Mouse (Mus musculus): ENCODE measurements at regions not wholly inside any gene's neighbourhood (a gene's known extent, or its start where the extent isn't known, plus 50 kb on each side); places are given as distances from the start of the nearest gene placed in this dataset.

DNA sequence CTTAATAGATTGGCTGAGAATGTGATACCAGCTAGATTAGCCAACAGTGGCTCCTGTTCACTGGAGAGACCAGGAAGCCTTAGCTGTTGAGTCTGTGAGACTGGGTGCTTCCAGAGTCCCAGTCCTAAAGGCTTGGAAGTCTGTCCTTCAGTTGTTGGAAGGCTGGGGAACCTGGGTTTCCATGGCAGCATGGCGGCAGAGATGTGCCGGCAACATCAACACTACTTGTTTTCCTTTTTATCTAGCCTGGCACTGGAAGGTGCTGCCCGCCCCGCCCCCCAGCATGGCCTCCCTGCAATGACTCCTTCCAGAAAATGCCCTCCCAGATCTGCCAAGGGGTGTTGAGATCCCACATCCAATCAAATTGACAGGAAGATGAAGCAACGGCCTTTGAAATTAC lies 104.8 kb upstream of the Ubr2 start:
- DNase-seq, result no peak
- ATAC-seq (ENCODE audit: insufficient read depth), result no peak
- Histone ChIP-seq H3K4me2 (no peak overlapping the region), H3K9ac (no peak overlapping the region), H3K36me3 (ENCODE audit: insufficient read depth) (no peaks in the 10 kb centered on the region), H3K9me3 (ENCODE audit: low read depth, low read length) (no peaks in the 10 kb centered on the region), H3K4me3 (ENCODE audit: low read depth, low read length) (no peak overlapping the region), H3K27me3 (ENCODE audit: insufficient read depth, low read length) (no peaks in the 10 kb centered on the region), H3K4me1 (ENCODE audit: insufficient read depth) (no peaks in the 10 kb centered on the region), H3K27ac (ENCODE audit: low read depth) (no peak overlapping the region)
- WGBS, result 77% methylated on average over 5 of the region's 5 CpGs
- TF ChIP-seq CTCF (IDR thresholded peaks at IDR 0.05; ENCODE audit: low read depth), result no peak

- H3K27ac ChIP-seq (ENCODE audit: low read depth), result no peak overlapping the region
- DNase-seq (no peak), ATAC-seq (ENCODE audit: insufficient read depth) (no peak)
- TF ChIP-seq CTCF (IDR thresholded peaks at IDR 0.05; ENCODE audit: low read depth), result no peak
- H3K9me3 ChIP-seq (ENCODE audit: low read depth, low read length), result no peaks in the 10 kb centered on the region
- no peak overlapping the region for H3K4me2 ChIP-seq
- 75% methylated on average over 7 of the region's 7 CpGs for WGBS
- no peaks in the 10 kb centered on the region for H3K4me1 ChIP-seq (ENCODE audit: insufficient read depth)
- no peaks in the 10 kb centered on the region for H3K36me3 ChIP-seq (ENCODE audit: insufficient read depth)
- H3K27me3 ChIP-seq (ENCODE audit: insufficient read depth, low read length), result no peaks in the 10 kb centered on the region
- H3K4me3 ChIP-seq (ENCODE audit: low read depth, low read length), result no peak overlapping the region
- no peak overlapping the region for H3K9ac ChIP-seq
Observed at GRCm38 (mm10) chr17:47114736-47115135, 104.4 kb upstream of the Ubr2 start.

GRCm38 (mm10) chr17:47112556-47113225 lies 102.3 kb upstream of the Ubr2 start:
- Histone ChIP-seq H3K9me3 (ENCODE audit: low read depth, low read length) (no peaks in the 10 kb centered on the region), H3K27me3 (ENCODE audit: insufficient read depth, low read length) (no peaks in the 10 kb centered on the region), H3K36me3 (ENCODE audit: insufficient read depth) (no peaks in the 10 kb centered on the region), H3K27ac (ENCODE audit: low read depth) (no peak overlapping the region), H3K4me3 (ENCODE audit: low read depth, low read length) (no peak overlapping the region), H3K4me1 (ENCODE audit: insufficient read depth) (no peaks in the 10 kb centered on the region), H3K9ac (no peak overlapping the region), H3K4me2 (no peak overlapping the region)
- 85% methylated on average over 16 of the region's 16 CpGs for WGBS
- ATAC-seq (ENCODE audit: insufficient read depth) (no peak), DNase-seq (peak; percentile 14)
- TF ChIP-seq CTCF (IDR thresholded peaks at IDR 0.05; ENCODE audit: low read depth), result peak; percentile 48

DNA sequence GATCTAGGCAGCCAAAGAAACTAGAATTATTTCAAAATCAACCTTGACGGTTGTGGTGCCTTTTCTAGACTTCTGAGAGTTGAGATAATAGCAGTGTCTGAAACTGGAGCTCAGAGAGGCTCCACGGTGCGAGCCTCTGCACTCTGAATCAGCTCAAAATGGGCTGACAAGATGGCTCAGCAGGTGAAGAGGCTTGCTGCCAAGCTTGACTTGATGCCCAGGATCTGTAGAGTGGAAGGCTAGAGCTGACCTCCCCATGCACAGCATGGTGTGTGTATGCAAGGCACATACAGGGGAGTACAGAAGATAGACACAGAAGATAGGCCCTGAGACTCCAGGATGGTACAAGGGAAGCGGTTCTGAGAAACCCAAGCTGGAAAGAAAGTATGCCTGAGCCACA lies 100.5 kb upstream of the Ubr2 start:
- no peaks in the 10 kb centered on the region for H3K4me1 ChIP-seq (ENCODE audit: insufficient read depth)
- H3K9me3 ChIP-seq (ENCODE audit: low read depth, low read length), result no peaks in the 10 kb centered on the region
- no peak overlapping the region for H3K9ac ChIP-seq
- DNase-seq (no peak), ATAC-seq (ENCODE audit: insufficient read depth) (no peak)
- 87% methylated on average over 4 of the region's 4 CpGs for WGBS
- no peak for TF ChIP-seq CTCF (IDR thresholded peaks at IDR 0.05; ENCODE audit: low read depth)
- H3K36me3 ChIP-seq (ENCODE audit: insufficient read depth), result no peaks in the 10 kb centered on the region
- H3K27ac ChIP-seq (ENCODE audit: low read depth), result no peak overlapping the region
- no peaks in the 10 kb centered on the region for H3K27me3 ChIP-seq (ENCODE audit: insufficient read depth, low read length)
- no peak overlapping the region for H3K4me2 ChIP-seq
- H3K4me3 ChIP-seq (ENCODE audit: low read depth, low read length), result no peak overlapping the region

DNA sequence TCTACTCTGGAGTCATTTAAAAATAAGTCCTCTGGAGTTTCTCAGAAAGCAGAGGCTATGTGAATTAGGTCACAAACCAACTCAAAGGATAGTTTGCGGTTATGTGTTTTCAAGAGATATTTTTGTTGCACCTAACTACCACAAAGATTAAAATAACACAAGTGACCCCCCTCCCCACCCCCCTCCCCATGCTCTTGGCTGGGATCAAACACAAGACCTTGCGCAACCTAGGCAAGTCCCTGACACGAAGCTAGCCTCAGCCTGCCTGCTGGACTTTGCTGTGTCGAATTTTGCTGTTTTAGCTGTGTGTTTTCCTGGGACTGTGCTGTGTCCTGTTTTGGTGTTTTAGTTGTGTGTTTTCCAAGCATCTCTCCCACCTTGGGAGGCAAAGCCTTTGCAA lies 94.0 kb upstream of the Ubr2 start:
- H3K4me2 ChIP-seq, result no peak overlapping the region
- H3K4me3 ChIP-seq (ENCODE audit: low read depth, low read length), result no peak overlapping the region
- H3K9ac ChIP-seq, result no peak overlapping the region
- no peaks in the 10 kb centered on the region for H3K36me3 ChIP-seq (ENCODE audit: insufficient read depth)
- 72% methylated on average over 4 of the region's 4 CpGs for WGBS
- no peak for ATAC-seq (ENCODE audit: insufficient read depth)
- H3K27ac ChIP-seq (ENCODE audit: low read depth), result no peak overlapping the region
- H3K4me1 ChIP-seq (ENCODE audit: insufficient read depth), result no peaks in the 10 kb centered on the region
- TF ChIP-seq CTCF (IDR thresholded peaks at IDR 0.05; ENCODE audit: low read depth), result no peak
- no peaks in the 10 kb centered on the region for H3K9me3 ChIP-seq (ENCODE audit: low read depth, low read length)
- no peaks in the 10 kb centered on the region for H3K27me3 ChIP-seq (ENCODE audit: insufficient read depth, low read length)
- no peak for DNase-seq

DNA sequence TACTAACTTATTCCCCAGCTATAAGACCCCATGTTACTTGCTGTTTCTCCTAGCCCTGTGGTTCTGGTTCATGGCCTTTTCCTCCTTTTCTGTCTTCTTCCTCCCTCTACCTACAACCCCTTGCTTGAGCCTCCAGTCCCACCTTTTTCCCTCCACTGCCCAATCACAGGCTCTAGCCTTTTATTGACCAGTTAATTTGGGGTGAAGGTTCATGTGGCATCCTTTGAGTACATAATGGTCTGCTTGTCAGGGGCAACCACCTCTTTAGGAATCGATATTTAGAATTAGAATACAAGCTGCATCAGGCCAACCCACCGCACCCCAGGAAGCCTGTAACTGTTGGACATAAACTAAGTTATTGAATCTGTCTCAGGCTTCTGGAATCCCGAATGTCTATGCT lies 84.8 kb upstream of the Ubr2 start:
- Histone ChIP-seq H3K4me1 (ENCODE audit: insufficient read depth) (no peaks in the 10 kb centered on the region), H3K36me3 (ENCODE audit: insufficient read depth) (no peaks in the 10 kb centered on the region), H3K27me3 (ENCODE audit: insufficient read depth, low read length) (no peaks in the 10 kb centered on the region), H3K9ac (no peak overlapping the region), H3K27ac (ENCODE audit: low read depth) (no peak overlapping the region), H3K4me2 (no peak overlapping the region), H3K4me3 (ENCODE audit: low read depth, low read length) (no peak overlapping the region), H3K9me3 (ENCODE audit: low read depth, low read length) (peaks cover 3% of the 10 kb centered on the region; the same call in 1 of the 2 replicates)
- ATAC-seq (ENCODE audit: insufficient read depth) (no peak), DNase-seq (no peak)
- no peak for TF ChIP-seq CTCF (IDR thresholded peaks at IDR 0.05; ENCODE audit: low read depth)
- 81% methylated on average over 3 of the region's 3 CpGs for WGBS

DNA sequence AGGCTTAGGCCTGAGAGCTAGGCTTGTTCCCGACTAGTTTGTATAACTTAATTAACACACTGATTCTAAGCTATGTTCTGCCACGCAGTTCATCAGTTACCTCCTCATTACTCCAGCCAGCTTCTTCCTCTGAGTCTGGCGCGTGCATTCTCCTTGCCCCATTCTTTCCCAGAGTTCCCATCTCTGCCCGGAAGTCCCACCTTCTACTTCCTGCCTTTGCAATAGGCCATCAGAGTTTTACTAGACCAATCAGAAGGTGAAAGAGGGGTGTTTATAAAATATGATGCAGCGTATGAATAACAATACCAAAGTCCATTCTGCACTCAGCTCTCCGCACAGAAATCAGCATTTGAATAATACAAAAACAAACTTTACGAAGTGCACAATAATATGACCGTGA lies 81.7 kb upstream of the Ubr2 start:
- Histone ChIP-seq H3K27me3 (ENCODE audit: insufficient read depth, low read length) (no peaks in the 10 kb centered on the region), H3K9ac (no peak overlapping the region), H3K36me3 (ENCODE audit: insufficient read depth) (no peaks in the 10 kb centered on the region), H3K27ac (ENCODE audit: low read depth) (no peak overlapping the region), H3K4me2 (no peak overlapping the region), H3K4me1 (ENCODE audit: insufficient read depth) (no peaks in the 10 kb centered on the region), H3K9me3 (ENCODE audit: low read depth, low read length) (peaks cover 5% of the 10 kb centered on the region; the same call in 1 of the 2 replicates), H3K4me3 (ENCODE audit: low read depth, low read length) (no peak overlapping the region)
- DNase-seq, result no peak
- no peak for TF ChIP-seq CTCF (IDR thresholded peaks at IDR 0.05; ENCODE audit: low read depth)
- WGBS, result 93% methylated on average over 9 of the region's 9 CpGs
- ATAC-seq (ENCODE audit: insufficient read depth), result no peak
